Mouse (Mus musculus) layer of hippocampus, adult 18-20 months (tissue): ENCODE measurements around the gene Rbm15b. TPM values are rescaled to one million over a fixed set of nuclear protein-coding genes. Genes with fewer than 3 reads are reported as not detected.

Source experiments
- DNase-seq, 2 experiments: peaks; one replicate each; pipeline ENCODE4 v3.0.0; 2022; ENCODE audit warnings: low spot score in 2 of 2
- total RNA-seq, 2 experiments: library from RNA; stranded (reverse); gene quantifications; 2 replicates each; pipeline ENCODE4 v1.2.3; 2021

Gene Rbm15b
- total RNA-seq, 2 experiments from 2014 or later: 57.4 to 61.2 TPM

DNA sequence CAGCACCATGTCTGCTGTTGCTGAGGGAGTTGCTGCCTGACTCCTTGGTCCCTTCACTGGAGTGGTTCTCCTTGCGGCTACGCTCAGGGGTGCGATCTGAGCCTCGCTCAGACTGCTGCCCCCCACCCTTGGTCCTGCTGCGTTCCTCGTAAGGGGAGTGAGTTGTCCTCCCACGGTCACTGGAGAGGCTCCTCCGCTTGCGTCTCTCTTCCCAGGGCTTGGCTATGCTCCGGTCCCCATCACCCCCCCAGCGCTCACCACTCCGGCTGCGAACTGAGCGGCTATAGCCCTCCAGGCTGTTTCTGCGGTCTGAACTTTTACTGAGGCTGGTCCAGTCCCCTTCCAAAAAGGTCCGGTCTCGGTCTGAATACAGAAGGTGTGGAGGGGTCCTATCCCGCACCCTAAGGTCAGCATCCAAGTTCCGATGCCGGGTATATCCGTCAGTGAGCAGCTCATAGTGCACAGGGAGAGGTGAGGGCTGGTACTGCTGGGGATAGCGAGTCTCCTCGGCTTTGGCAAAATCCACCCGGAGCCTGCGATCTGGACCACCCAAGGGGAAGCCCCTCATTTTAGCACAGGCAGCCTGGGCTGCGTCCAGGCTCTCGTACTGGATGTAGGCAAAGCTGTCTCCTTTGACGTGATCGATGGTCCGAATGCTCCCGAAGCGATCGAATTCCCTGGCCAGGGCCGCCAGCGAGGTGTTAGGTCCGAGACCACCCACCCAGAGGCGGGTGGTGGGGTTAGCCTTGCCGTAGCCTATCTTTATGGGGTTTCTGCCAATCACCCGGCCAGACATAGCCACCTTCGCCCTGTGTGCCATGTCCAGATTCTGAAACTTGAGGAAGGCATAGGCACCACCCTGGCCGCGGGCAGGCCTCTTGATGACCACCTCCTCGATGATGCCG lies 2.0 kb downstream of the Rbm15b start:
- no peak for DNase-seq

DNA sequence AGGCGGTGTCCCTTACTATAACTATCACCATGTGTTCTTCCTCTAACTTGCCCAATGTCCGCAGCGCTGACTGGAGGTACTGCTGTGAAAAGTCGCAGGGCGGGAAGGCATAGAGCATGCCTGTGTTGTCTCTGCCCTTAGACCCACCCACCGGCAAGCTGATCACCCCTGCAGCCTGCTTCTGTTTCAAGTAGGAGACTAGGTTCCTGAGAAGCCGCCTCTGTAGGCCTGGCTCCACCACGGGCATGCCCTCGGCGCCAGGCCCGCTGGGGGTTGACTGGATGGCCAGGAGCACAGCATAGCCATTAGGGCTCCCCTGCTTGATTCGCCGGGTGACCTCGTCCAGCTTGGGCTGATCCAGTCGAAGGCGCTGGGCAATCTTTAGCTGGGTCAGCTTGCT lies 2.9 kb downstream of the Rbm15b start:
- DNase-seq: no peak

DNA sequence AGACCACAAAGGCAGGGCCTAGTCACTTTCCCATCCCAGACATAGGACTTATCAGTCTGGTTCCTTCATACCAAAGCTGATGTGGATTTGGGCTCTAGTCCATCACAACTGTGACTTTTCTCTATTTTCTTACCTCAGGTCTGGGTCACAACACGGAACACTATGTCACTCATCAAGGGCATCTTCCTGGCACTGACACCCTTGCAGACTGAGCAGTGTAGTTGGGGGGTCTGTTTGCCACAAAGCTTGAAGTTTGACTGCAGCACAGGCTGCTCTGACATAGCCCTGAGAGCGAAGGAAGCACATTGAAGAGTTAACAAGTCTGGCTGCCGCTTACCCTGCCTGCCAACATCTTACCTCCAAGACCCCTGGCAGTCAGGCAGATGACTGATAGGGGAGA lies 4.1 kb downstream of the Rbm15b start:
- DNase-seq: no peak

DNA sequence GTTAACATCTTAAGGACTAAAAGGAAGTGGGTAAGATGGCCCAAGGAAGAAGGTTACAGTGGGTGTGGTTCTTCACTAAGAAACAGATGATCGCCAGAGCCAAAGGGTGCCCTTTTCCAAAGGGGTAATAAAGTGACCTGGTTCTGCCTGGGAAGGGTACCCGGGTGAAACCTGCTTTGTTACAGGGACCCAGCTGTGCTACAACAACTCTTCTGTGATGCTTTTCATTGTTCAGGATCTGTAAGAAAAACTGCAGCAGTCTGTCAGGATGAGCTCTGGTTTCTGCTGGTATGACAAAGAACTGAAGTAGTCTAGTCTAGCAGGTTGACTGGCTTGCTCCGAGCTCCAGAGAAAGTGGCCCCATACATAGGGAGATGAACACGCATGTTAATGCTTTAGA lies 5.1 kb downstream of the Rbm15b start:
- DNase-seq: no peak

DNA sequence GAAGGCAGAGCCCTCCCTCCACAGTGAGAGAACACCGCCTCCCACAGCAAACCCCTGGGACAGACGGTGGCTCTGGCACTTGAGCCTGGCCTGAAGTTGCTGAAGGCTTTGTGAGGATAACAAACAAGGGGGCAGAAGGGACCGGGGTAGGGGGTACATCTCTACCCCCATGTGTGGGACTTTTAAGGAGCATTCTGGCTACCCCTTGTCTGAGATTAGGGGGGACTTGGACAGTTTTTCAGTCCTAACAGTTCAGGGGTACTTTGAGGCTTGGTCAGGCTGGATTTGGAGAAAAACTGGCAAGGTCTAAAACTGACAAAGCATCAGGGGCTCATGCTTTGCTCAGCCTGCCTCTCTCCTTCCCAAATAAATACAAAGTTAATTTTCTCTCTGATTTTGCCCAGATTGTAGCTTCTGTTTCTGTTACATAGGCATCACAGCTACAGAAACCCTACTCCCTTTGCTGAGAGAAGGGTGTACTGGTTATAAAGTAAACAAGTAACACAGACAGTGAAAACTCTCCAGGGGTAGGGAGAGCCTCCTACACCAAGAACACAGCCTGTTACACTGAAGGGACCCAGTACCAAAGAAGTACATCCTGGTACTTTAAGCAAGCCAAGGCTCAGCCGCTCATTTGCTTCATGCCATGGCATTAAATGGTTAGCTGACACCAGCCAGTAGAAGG lies 6.0 kb downstream of the Rbm15b start:
- no peak for DNase-seq

DNA sequence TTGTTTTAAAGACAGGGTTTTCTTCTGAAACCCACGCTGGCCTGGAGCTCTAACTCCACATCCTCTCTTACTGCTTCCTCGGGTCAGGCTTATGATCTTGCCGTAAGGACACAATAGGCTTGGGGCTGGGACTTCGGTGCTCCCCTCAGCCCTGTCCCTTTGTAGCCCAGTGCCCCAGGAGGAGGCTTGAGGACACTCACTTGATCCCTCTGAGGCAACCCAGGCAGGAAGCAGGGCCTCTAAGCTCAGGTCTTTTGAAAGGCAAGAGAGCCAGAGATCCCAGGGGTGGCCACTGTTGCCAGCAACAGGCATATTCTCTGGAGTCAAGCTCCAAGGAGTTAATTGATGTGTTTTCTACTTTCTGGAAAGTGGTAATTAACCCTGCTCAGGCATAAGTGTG lies 7.8 kb downstream of the Rbm15b start:
- DNase-seq: no peak

DNA sequence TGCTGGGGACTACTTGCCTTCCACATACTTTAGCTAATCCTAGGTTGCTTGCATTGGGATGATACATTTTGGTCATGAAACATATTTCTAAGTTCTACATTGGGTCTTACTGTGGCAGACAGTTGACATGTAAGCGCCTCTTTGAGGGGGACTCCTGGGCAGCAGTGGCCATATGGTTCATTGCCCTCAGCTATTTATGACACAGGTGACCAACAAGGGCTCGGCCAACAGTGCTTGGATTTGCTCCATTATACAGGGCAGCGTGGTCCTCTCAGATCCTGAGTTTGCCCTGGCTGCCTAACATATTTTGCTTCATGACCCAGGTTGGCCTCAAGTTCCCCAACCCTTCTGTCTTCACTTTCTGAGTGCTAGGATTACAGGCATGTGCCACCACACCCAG lies 10.6 kb downstream of the Rbm15b start:
- no peak for DNase-seq

DNA sequence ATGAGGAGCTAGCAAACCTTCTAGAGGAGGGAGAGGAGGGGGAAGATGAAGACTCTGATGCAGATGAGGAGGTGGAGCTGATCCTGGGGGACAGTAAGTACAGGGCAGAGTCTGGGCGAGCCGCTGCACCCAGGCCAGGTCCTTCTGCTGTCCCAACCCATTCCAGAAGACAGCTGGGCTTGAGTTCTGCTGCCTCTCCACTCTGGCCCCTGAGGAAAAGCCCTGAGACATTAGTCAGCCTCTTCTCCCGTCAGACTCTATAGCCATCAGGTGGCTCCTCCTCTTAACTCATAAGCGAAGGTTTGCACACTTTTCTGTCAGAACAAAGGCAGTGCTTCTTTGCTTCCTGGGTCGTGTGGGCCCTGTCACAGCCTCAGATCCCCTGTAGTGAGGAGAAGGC lies 13.0 kb downstream of the Rbm15b start:
- no peak for DNase-seq

DNA sequence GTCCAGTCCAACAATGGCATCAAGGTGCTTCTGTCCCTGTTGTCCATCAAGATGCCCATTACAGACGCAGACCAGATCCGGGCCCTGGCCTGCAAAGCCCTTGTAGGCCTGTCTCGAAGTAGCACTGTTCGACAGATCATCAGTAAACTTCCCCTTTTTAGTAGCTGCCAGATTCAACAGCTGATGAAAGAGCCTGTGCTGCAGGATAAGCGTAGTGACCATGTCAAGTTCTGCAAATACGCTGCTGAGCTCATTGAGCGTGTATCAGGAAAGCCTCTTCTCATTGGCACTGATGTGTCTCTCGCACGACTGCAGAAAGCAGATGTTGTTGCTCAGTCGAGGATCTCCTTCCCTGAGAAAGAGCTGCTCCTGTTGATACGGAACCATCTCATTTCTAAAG lies 29.2 kb downstream of the Rbm15b start:
- DNase-seq: no peak

DNA sequence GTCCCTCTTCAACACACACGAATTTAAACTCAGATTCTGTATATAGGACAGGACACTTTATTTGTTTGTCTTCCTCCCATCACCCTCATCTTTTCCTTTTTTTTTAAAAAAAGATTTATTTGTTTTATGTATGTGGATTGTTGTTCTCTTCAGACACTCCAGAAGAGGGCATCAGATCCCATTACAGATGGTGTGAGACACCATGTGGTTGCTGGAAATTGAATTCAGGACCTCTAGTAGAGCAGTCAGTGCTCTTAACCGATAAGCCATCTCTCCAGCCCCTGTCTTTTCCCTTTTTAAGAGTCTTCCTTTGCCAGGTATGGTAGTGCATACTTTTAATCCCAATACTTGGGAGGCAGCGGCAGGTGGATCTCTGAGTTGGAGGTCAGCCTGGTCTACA lies 30.6 kb downstream of the Rbm15b start:
- no peak for DNase-seq

DNA sequence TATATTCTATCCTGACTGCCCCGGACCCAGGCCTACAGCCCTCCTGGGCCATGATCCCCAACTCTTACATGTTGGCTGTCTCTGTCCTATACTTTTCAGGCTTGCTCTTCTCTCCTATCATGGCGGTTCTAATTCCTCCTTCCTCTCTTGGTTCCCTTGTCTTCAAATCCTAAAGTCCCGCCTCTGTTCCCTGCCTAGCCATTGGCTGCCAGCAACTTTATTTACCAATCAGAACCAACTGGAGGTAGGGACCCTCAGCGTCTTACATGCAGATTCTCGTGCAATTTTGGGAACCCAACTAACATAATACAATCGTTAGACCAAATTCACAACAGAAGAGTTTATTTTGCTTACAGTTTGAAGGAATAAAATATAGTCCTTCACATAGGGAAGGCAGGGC lies 44.4 kb downstream of the Rbm15b start:
- DNase-seq: no peak

DNA sequence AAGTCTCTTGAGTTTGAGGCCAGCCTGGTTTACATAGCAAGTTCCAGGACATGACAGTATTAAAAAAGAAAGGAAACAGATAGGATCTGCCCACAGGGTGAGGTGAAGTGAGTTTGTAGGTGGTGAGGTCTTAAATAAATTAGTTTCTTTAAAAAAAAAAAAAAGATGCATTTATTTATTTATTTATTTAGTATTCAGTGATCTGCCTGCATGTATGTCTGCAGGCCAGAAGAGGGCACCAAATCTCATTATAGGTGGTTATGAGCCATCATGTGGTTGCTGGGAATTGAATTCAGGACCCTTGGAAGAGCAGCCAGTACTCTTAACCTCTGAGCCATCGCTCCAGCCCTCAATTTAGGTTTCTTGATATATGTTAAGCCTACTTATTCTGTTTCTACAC lies 46.7 kb downstream of the Rbm15b start:
- no peak for DNase-seq

Other genes with a start within 250 kb of the Rbm15b start
- gene Grm2, start 231.3 kb downstream of the Rbm15b start, total RNA-seq: 10 to 100 TPM; 66.1 to 71.2 TPM
- 10 to 100 TPM; 91.9 to 97.1 TPM for gene Tex264, start 201.5 kb downstream of the Rbm15b start, total RNA-seq
- 10 to 100 TPM; 15.4 to 16.6 TPM for gene Rad54l2, start 98.2 kb downstream of the Rbm15b start, total RNA-seq
- 10 to 100 TPM; 32.5 to 33.7 TPM for gene Dcaf1, start 65.6 kb downstream of the Rbm15b start, total RNA-seq
- gene Manf, start 4.6 kb upstream of the Rbm15b start, total RNA-seq: 100 to 1,000 TPM; 158 to 159 TPM